Mouse (Mus musculus) lung, embryonic 14.5 days (tissue): Measurements from ENCODE around the gene Prr12. TPM values are rescaled to one million over a fixed set of nuclear protein-coding genes. Genes with fewer than 3 reads are reported as not detected.

Experiments
- ATAC-seq: fragments of 200-750 bp; cut with Nextera tagmentation; 2 replicates; pipeline ENCODE4 v1.8.0; 2017; ENCODE audit warnings: mild to moderate bottlenecking, moderate TSS enrichment, moderate library complexity; ENCODE audit not compliant: insufficient read depth
- DNase-seq: peaks from one replicate; pipeline ENCODE4 v3.0.0-alpha.2; 2015
- H3K27ac ChIP-seq: fragments of 300-500 bp; sonication (generic); 2 replicates; pipeline ENCODE4 v1.5.1; 2014; ENCODE audit warnings: low read depth, mild to moderate bottlenecking, moderate library complexity
- H3K27me3 ChIP-seq: fragments of 300-500 bp; sonication (generic); 2 replicates; pipeline ENCODE4 v1.6.1; 2014; ENCODE audit warnings: low read length, control low read depth; ENCODE audit not compliant: insufficient read depth
- H3K36me3 ChIP-seq: fragments of 300-500 bp; sonication (generic); 2 replicates; pipeline ENCODE4 v1.6.1; 2014; ENCODE audit warnings: control low read depth; ENCODE audit not compliant: insufficient read depth
- H3K4me1 ChIP-seq: fragments of 300-500 bp; sonication (generic); 2 replicates; pipeline ENCODE4 v1.6.1; 2014; ENCODE audit warnings: antibody characterized with exemption, control low read depth; ENCODE audit not compliant: insufficient read depth
- H3K4me2 ChIP-seq: fragments of 300-500 bp; sonication (generic); 2 replicates; pipeline ENCODE4 v1.6.1; 2014; ENCODE audit warnings: mild to moderate bottlenecking
- H3K4me3 ChIP-seq: fragments of 300-500 bp; sonication (generic); 2 replicates; pipeline ENCODE4 v1.5.1; 2014; ENCODE audit warnings: low read depth, low read length
- H3K9ac ChIP-seq: fragments of 300-500 bp; sonication (generic); 2 replicates; pipeline ENCODE4 v1.6.1; 2014
- H3K9me3 ChIP-seq: fragments of 300-500 bp; sonication (generic); 2 replicates; pipeline ENCODE4 v1.6.1; 2016; ENCODE audit warnings: low read depth, low read length, control low read depth
- CTCF ChIP-seq: IDR thresholded peaks from 2 replicates; pipeline ENCODE4 v1.5.1; 2016; ENCODE audit warnings: antibody characterized with exemption, low read depth
- WGBS: fragments of 180-500 bp; shearing (Covaris S2); extraction: QIAGEN DNeasy Blood & Tissue Kit; methylation state at CpG from one replicate; pipeline ENCODE4 v1.1.7; 2014; 5-methylcytosine and 5-hydroxymethylcytosine counted together
- polyA plus RNA-seq: library from polyadenylated mRNA; unstranded; fragments of >200 nt; fragmentation: Nextera tagmentation; extraction: Ambion mirVana; gene quantifications from 2 replicates; pipeline ENCODE4 v1.2.1, GENCODE M21; 2014

Prr12 gene
- polyA plus RNA-seq, 1 experiment from 2014 or later: 16.2 TPM

DNA sequence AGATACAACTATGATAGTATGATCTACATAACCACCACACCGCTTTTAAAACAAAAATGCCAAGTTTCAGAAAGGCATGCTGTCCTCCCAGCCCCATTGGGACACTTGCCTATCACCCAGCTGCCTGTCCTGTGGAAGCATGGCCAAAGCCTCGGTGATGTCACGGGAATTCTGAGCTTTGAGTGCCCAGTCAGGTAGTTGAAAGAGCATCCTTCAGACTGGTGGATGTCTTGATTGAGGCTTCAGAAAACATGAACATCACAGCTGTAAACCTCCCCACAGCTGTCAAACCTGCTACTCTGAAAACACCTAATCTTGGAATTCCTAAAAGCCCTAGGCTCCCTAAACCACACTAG, 38.6 kb downstream of the Prr12 start:
- 0 out of 2 replicates have a peak overlapping the region, but pooled peaks have one; percentile 92 for H3K9ac ChIP-seq
- H3K4me1 ChIP-seq: peaks cover 15% of the 10 kb centered on the region
- no peak for ATAC-seq
- H3K27me3 ChIP-seq: no peaks in the 10 kb centered on the region
- DNase-seq: no peak
- peaks cover 53% of the 10 kb centered on the region for H3K36me3 ChIP-seq
- peak overlapping the region; percentile 96 for H3K4me3 ChIP-seq
- no peak overlapping the region for H3K27ac ChIP-seq
- H3K9me3 ChIP-seq: no peaks in the 10 kb centered on the region
- WGBS: 92% methylated on average over 3 of the region's 3 CpGs
- TF ChIP-seq CTCF: no peak
- H3K4me2 ChIP-seq: peak overlapping the region; percentile 68; the same call in 1 of the 2 replicates

- Histone ChIP-seq H3K4me1 (peaks cover 10% of the 10 kb centered on the region), H3K27me3 (no peaks in the 10 kb centered on the region), H3K4me3 (no peak overlapping the region), H3K4me2 (no peak overlapping the region), H3K36me3 (peaks cover 58% of the 10 kb centered on the region), H3K9me3 (no peaks in the 10 kb centered on the region), H3K9ac (no peak overlapping the region), H3K27ac (no peak overlapping the region)
- 96% methylated on average over 16 of the region's 16 CpGs for WGBS
- TF ChIP-seq CTCF: no peak
- no peak for ATAC-seq
- no peak for DNase-seq
These were observed 39.1 kb downstream of the Prr12 start for GRCm38 (mm10) chr7:45013366-45014095.

DNA sequence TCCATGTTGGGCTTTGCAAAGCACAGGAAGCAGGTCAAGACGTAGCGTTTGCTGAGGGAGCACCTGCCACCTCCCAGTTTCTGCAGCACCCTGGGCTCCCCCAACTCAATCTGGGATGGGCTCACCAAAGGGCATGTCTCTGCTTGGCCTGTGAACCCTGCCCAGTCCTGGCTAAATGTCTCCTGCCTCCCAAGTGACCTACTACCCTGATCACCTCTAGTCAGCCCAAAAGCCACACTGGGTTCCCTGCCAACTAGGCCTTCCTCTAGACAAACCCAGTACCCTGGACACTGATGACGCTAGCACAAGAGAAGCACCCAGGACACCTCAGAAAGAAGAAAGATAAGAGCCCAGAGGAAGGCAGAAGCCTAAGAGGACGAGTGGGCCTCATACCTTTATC, 39.9 kb downstream of the Prr12 start:
- peaks cover 8% of the 10 kb centered on the region for H3K4me1 ChIP-seq
- TF ChIP-seq CTCF: no peak
- no peak for ATAC-seq

DNA sequence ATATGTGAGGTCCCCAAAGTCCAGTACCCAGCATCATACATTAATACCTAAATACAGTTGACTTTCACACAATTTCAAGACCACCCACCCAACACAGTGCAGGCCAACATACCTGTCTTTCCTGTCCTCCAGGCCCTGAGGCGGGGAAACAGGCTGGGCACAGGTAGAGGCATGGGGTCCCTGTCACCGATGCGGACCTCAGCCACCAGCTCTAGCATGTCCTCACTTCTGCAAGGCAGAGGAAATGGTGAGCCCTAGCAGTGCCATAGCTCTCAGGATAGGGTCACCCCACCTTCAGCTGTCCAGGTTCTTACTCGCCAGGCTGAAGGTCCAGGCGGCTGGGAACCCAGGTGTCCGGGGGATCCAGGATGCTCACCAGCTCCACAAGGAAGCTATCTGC, 40.7 kb downstream of the Prr12 start:
- Histone ChIP-seq H3K36me3 (peaks cover 73% of the 10 kb centered on the region), H3K4me3 (no peak overlapping the region), H3K9ac (no peak overlapping the region), H3K4me1 (peaks cover 8% of the 10 kb centered on the region), H3K27me3 (no peaks in the 10 kb centered on the region), H3K9me3 (no peaks in the 10 kb centered on the region), H3K27ac (no peak overlapping the region), H3K4me2 (no peak overlapping the region)
- WGBS: 94% methylated on average over 6 of the region's 6 CpGs
- TF ChIP-seq CTCF: no peak
- ATAC-seq: no peak
- no peak for DNase-seq

More for the DNA sequence above, 39.9 kb downstream of the Prr12 start:
- H3K36me3 ChIP-seq: peaks cover 65% of the 10 kb centered on the region
- DNase-seq: no peak
- 82% methylated on average over 4 of the region's 4 CpGs for WGBS
- no peaks in the 10 kb centered on the region for H3K27me3 ChIP-seq
- H3K9ac ChIP-seq: no peak overlapping the region
- no peak overlapping the region for H3K27ac ChIP-seq
- H3K4me3 ChIP-seq: no peak overlapping the region
- H3K9me3 ChIP-seq: no peaks in the 10 kb centered on the region
- no peak overlapping the region for H3K4me2 ChIP-seq

GRCm38 (mm10) chr7:45008411-45008810, 44.3 kb downstream of the Prr12 start:
- 90% methylated on average over 19 of the region's 19 CpGs for WGBS
- H3K27me3 ChIP-seq: no peaks in the 10 kb centered on the region
- H3K4me3 ChIP-seq: no peak overlapping the region
- H3K9me3 ChIP-seq: no peaks in the 10 kb centered on the region
- no peak for DNase-seq
- H3K36me3 ChIP-seq: peaks cover 100% of the 10 kb centered on the region
- H3K9ac ChIP-seq: no peak overlapping the region
- TF ChIP-seq CTCF: no peak
- H3K4me2 ChIP-seq: no peak overlapping the region
- H3K4me1 ChIP-seq: no peaks in the 10 kb centered on the region
- no peak for ATAC-seq
- no peak overlapping the region for H3K27ac ChIP-seq

GRCm38 (mm10) chr7:45007846-45008245, 44.8 kb downstream of the Prr12 start:
- Histone ChIP-seq H3K36me3 (peaks cover 100% of the 10 kb centered on the region), H3K27me3 (no peaks in the 10 kb centered on the region), H3K4me3 (no peak overlapping the region), H3K4me1 (no peaks in the 10 kb centered on the region), H3K27ac (no peak overlapping the region), H3K9me3 (no peaks in the 10 kb centered on the region), H3K9ac (no peak overlapping the region), H3K4me2 (no peak overlapping the region)
- no peak for DNase-seq
- 91% methylated on average over 30 of the region's 30 CpGs for WGBS
- no peak for TF ChIP-seq CTCF
- ATAC-seq: no peak

GRCm38 (mm10) chr7:45007141-45007540, 45.5 kb downstream of the Prr12 start:
- H3K4me1 ChIP-seq: no peaks in the 10 kb centered on the region
- peaks cover 100% of the 10 kb centered on the region for H3K36me3 ChIP-seq
- ATAC-seq (no peak), DNase-seq (no peak)
- 94% methylated on average over 29 of the region's 29 CpGs for WGBS
- H3K4me3 ChIP-seq: no peak overlapping the region
- H3K27ac ChIP-seq: no peak overlapping the region
- no peak overlapping the region for H3K4me2 ChIP-seq
- TF ChIP-seq CTCF: no peak
- no peak overlapping the region for H3K9ac ChIP-seq
- no peaks in the 10 kb centered on the region for H3K9me3 ChIP-seq
- H3K27me3 ChIP-seq: no peaks in the 10 kb centered on the region

DNA sequence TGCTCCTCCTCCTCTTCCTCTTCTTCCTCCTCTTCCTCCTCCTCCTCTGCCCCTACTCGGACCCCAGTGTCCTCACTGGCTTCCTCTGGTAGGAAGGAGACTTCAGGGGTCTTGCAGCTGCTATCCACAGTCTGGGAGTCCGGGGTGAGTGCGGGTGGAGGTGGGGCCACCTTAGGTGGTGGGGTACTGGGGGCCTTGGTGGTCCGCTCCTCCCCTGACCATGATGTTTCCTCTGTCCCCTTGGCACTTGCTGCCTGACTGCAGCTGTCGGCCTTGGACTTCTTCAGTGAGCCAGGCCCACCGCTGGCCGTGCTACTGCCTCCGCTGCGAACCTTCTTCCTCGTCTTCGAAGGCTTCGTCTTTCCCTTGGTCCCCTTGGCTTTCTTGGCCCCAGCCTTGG, 46.2 kb downstream of the Prr12 start:
- DNase-seq (no peak), ATAC-seq (no peak)
- Histone ChIP-seq H3K4me1 (no peaks in the 10 kb centered on the region), H3K4me3 (no peak overlapping the region), H3K9ac (no peak overlapping the region), H3K9me3 (no peaks in the 10 kb centered on the region), H3K27ac (no peak overlapping the region), H3K27me3 (no peaks in the 10 kb centered on the region), H3K4me2 (no peak overlapping the region), H3K36me3 (peaks cover 100% of the 10 kb centered on the region)
- TF ChIP-seq CTCF: no peak
- WGBS: 90% methylated on average over 12 of the region's 12 CpGs
